Mouse (Mus musculus) gastrocnemius, postnatal 10 days (tissue): ENCODE measurements at regions not wholly inside any gene's neighbourhood (a gene's known extent, or its start where the extent isn't known, plus 50 kb on each side); places are given as distances from the start of the nearest gene placed in this dataset.

Experiments used
- DNase-seq: peaks from one replicate; pipeline ENCODE4 v3.0.0; 2021; ENCODE audit warnings: mixed read lengths

DNA sequence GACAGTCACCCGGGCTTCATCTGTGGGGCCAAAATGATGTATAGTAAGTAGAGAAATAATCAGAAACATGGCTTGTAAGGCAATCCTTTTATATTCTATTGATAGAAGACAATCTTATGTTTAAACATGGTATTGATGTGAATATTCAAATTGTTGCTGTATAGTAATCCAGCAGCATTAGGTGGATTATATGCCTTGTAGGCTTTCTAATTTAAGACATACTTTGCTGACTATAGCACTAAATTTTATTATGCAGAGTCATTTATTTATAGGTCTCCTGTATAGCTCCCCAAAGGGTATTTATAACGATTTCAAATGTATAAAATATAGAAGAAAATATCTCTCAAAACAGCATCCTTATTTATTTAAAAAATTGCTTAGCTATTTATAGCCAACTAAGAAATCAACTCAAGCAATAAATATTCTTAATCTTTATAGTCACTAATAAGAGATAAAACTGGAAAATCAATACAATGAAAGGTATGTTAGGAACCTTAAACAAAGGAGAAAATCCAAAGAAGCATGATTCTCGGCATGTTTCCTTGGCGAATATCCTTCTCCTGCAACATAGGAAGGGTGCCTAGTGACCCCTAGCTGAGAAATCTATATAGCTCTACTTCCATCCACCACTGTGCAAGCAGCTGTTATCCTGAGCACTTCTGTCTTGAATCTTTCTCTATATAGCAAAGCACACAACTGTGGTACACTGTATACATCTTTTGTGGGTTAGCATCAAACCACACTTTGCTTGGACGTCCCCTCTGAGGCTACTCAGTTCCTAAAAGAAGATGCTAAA is 188.8 kb upstream of the Gm49339 start:
- no peak for DNase-seq

DNA sequence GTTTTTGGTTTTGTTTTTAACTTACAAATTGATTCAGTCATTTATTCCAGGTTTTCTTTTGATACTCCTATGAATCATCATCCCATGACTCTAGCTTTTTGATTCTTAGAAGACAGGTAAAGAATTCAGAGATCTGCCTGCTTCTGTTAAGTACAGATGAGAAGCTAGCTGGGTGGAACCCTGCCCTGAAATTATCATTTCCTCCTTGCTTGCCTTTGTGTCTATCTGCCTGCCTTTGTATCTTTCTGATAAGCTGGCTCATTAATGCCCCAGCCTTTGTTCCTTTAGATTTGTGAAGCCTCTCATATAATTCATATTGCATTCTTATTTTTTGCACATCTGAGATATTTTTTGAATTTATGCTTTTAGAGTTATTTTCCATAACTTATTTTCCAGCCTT is 167.6 kb upstream of the Gm49339 start:
- DNase-seq = no peak

DNA sequence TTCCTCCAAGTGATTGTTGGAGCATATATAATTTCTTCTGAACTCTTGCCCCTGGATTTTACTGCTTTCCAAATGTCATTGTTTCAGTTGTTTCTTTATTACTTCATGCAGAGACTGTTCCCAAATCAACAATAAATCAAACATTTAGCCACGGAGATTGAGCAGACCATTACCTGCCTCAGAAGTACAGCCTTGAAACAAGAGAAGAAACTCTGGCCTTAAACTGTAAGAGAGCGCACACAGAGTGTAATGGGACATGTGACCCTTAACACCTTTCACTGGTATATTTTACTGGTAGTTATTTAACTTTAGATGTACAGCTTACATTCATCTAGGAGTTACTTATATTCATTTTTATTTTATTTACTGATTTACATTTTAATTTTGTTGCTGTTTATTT is 160.2 kb upstream of the Gm49339 start:
- DNase-seq = no peak

DNA sequence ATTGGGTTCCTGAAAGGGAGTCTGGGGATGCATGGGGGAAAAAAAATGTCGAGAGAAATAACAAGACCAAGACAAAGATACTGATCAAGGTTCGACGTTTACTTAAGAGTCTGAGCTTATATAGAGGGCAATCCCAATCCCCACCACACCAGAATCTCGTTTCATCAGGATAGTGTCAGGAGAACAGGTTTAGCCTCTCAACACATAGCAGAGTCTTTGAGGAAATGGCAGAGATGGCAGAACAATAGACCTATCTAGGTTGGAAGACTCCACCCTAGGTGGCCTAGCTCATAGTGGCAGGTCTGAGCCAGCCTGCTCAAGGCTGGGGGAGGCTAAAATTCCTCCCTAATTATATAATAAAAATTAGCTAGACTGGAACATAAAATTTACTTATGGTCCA is 151.6 kb upstream of the Gm49339 start:
- no peak for DNase-seq

DNA sequence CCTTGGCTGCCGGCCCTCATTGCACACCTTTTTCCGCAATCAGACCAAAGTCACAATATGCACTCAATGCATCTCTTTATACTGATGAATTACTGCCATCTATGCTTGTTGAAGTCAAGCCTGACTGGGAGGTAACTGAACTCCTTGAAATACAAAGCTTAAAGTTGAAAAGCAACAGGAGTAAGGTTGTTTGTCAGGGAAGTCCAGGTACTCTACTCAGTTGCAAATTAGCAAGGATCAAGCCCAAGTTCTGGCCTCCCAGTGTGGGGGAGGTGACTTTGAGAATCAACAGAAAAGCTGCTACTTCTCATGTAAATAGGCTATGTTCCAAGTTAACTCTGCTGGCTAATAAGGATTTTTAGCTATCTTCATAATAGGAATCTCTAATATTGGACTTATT is 151.0 kb upstream of the Gm49339 start:
- no peak for DNase-seq
